Mouse (Mus musculus): ENCODE data around the gene Rbms3.

DNA sequence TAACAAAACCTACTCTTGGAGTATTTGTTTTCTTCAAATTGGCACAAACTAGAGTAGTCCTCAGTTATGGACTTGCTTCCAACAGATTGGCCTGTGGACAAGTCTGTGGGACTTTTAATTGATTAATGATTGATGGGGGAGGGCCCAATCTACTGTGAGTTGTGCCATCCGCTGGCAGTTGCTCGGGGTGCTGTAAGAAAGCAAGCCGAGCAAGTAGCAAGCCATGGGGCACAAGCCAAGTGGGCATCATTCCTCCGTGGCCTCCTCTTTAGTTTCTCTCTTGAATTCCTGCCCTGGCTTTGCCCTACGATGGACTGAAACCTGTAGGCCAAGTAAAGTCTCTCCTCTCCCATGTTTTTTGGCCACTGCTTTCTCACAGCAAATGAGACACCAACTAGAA is 299.0 kb downstream of the Rbms3 start:
- no peak for TF ChIP-seq POLR2A (IDR thresholded peaks at IDR 0.05; ENCODE audit: extremely low read depth, insufficient read depth, low read length)
- no peak for TF ChIP-seq CTCF (IDR thresholded peaks at IDR 0.05; ENCODE audit: low read depth, low read length)

All from liver, adult 2 months (tissue).